Mouse (Mus musculus) liver, embryonic 12.5 days (tissue): ENCODE results near the gene Cib4. TPM values are rescaled to one million over a fixed set of nuclear protein-coding genes. Genes with fewer than 3 reads are reported as not detected.

Source experiments
- ATAC-seq: fragments of 200-750 bp; cut with Nextera tagmentation; 2 replicates; pipeline ENCODE4 v1.8.0; 2017; ENCODE audit warnings: moderate number of reproducible peaks, mild to moderate bottlenecking, moderate library complexity
- H3K27ac ChIP-seq: fragments of 300-500 bp; sonication (generic); 2 replicates; pipeline ENCODE4 v1.5.1; 2016; ENCODE audit warnings: mild to moderate bottlenecking
- H3K27me3 ChIP-seq: fragments of 300-500 bp; sonication (generic); replicated peaks from 2 replicates; pipeline ENCODE4 v1.6.1; 2016; ENCODE audit warnings: mild to moderate bottlenecking, moderate library complexity
- H3K36me3 ChIP-seq: fragments of 300-500 bp; sonication (generic); 2 replicates; pipeline ENCODE4 v1.6.1; 2016; ENCODE audit warnings: mild to moderate bottlenecking, moderate library complexity
- H3K4me1 ChIP-seq: fragments of 300-500 bp; sonication (generic); 2 replicates; pipeline ENCODE4 v1.6.1; 2016
- H3K4me2 ChIP-seq: fragments of 300-500 bp; sonication (generic); 2 replicates; pipeline ENCODE4 v1.6.1; 2016; ENCODE audit warnings: mild to moderate bottlenecking, moderate library complexity
- H3K4me3 ChIP-seq: fragments of 300-500 bp; sonication (generic); 2 replicates; pipeline ENCODE4 v1.5.1; 2016; ENCODE audit warnings: mild to moderate bottlenecking, moderate library complexity
- H3K9ac ChIP-seq: fragments of 300-500 bp; sonication (generic); 2 replicates; pipeline ENCODE4 v1.6.1; 2016; ENCODE audit warnings: mild to moderate bottlenecking, moderate library complexity
- H3K9me3 ChIP-seq: fragments of 300-500 bp; sonication (generic); replicated peaks from 2 replicates; pipeline ENCODE4 v1.6.1; 2016; ENCODE audit warnings: mild to moderate bottlenecking, moderate library complexity
- WGBS: fragments of 180-500 bp; shearing (Covaris S2); methylation state at CpG from one replicate; pipeline ENCODE4 v1.1.7; 2016; ENCODE audit not compliant: insufficient replicate concordance; 5-methylcytosine and 5-hydroxymethylcytosine counted together
- polyA plus RNA-seq: library from polyadenylated mRNA; unstranded; fragments of >200 nt; fragmentation: Nextera tagmentation; extraction: Ambion mirVana; gene quantifications from 2 replicates; pipeline ENCODE4 v1.2.1, GENCODE M21; 2016

The Cib4 gene
- not detected in 2 replicates for polyA plus RNA-seq

- H3K9me3 ChIP-seq = no peaks in the 10 kb centered on the region
- H3K4me2 ChIP-seq = no peak within 1 kb of the TSS
- WGBS = 40% methylated on average over 2 of the region's 2 CpGs
- H3K9ac ChIP-seq = no peak within 1 kb of the TSS
- no peaks in the 10 kb centered on the region for H3K36me3 ChIP-seq
- ATAC-seq = no peak
- H3K27me3 ChIP-seq = peaks cover 29% of the 10 kb centered on the region
- H3K27ac ChIP-seq = no peak within 1 kb of the TSS
- H3K4me1 ChIP-seq = no peaks in the 10 kb centered on the region
- H3K4me3 ChIP-seq = no peak within 1 kb of the TSS
Measured at GRCm38 (mm10) chr5:30545698-30546097, at the start of gene Cib4. Gene Cib4, minus strand, starts transcription at chr5:30545836.

- H3K4me1 ChIP-seq = peaks cover 4% of the 10 kb centered on the region; the same call in 1 of the 2 replicates
- WGBS = 39% methylated on average over 6 of the region's 6 CpGs
- H3K4me2 ChIP-seq = no peak overlapping the region
- no peak overlapping the region for H3K9ac ChIP-seq
- no peaks in the 10 kb centered on the region for H3K9me3 ChIP-seq
- H3K36me3 ChIP-seq = no peaks in the 10 kb centered on the region
- peaks cover 41% of the 10 kb centered on the region for H3K27me3 ChIP-seq
- H3K27ac ChIP-seq = no peak overlapping the region
- no peak overlapping the region for H3K4me3 ChIP-seq
- no peak for ATAC-seq
Measured at GRCm38 (mm10) chr5:30594953-30595560, 49.4 kb upstream of the Cib4 start.

DNA sequence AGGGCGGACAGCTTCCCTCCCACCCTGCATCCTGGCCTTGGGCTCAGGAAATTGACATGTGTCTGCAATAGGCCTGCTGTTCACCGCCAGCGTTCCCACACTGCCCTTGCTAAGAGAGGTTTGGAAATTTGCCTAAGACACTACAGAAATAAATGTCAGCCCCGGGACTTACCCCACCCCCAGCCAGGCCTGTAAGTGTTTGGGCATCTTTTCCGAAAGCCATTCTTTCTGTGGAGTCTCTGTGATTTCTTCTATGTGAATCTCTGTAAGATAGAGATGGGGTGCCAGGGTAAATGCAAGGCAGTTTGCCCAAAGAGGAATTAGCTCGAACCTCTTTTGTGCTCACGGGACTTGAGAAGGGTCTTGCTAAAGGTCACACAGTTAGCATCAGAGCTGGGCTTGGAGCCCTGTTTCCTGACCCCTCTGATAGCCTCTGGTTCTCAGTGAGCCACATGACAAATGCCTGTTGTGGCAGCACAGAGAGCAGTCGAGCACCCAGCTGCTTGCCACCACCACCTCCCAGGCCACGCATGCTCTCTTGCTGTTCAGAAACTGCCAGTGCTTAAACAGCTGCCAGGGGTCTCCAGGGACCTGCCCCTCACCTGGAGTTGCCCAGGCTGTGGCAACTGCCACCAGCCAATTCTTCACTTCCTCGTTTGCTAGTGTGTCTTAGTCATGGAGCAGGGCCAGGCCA lies 48.3 kb upstream of the Cib4 start:
- Histone ChIP-seq H3K9ac (no peak overlapping the region), H3K9me3 (no peaks in the 10 kb centered on the region), H3K4me2 (no peak overlapping the region), H3K27ac (no peak overlapping the region), H3K27me3 (peaks cover 52% of the 10 kb centered on the region), H3K4me3 (no peak overlapping the region), H3K4me1 (peaks cover 4% of the 10 kb centered on the region; the same call in 1 of the 2 replicates), H3K36me3 (no peaks in the 10 kb centered on the region)
- 39% methylated on average over 10 of the region's 10 CpGs for WGBS
- ATAC-seq = no peak

DNA sequence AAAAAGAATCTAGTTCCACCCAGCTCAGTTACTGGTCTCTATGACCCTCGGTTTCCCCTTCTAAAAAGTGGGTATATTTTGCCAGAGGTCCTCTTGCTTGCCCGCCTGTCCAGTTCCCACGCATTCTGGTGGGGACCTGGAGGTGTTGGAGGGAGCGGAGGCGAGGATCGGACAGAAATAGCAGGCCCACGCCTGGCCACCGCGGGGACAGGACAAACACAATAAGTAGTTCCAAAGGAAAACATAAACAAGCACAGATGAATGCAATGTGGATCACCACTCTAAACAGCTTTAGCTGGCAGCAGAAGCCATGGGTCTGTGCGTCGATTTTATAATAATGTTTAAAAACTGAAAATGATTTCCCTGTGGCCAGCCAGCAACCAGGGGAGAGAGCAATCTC lies 47.7 kb upstream of the Cib4 start:
- WGBS = 73% methylated on average over 11 of the region's 11 CpGs
- peaks cover 10% of the 10 kb centered on the region for H3K4me1 ChIP-seq
- H3K27ac ChIP-seq = no peak overlapping the region
- no peaks in the 10 kb centered on the region for H3K9me3 ChIP-seq
- no peak overlapping the region for H3K4me3 ChIP-seq
- no peak for ATAC-seq
- no peaks in the 10 kb centered on the region for H3K36me3 ChIP-seq
- no peak overlapping the region for H3K4me2 ChIP-seq
- no peak overlapping the region for H3K9ac ChIP-seq
- peaks cover 58% of the 10 kb centered on the region for H3K27me3 ChIP-seq

GRCm38 (mm10) chr5:30592279-30592980 lies 46.8 kb upstream of the Cib4 start:
- 69% methylated on average over 11 of the region's 11 CpGs for WGBS
- H3K36me3 ChIP-seq = no peaks in the 10 kb centered on the region
- ATAC-seq = no peak
- no peak overlapping the region for H3K4me2 ChIP-seq
- H3K9me3 ChIP-seq = no peaks in the 10 kb centered on the region
- no peak overlapping the region for H3K9ac ChIP-seq
- no peak overlapping the region for H3K27ac ChIP-seq
- H3K27me3 ChIP-seq = peaks cover 67% of the 10 kb centered on the region
- H3K4me3 ChIP-seq = no peak overlapping the region
- peaks cover 12% of the 10 kb centered on the region for H3K4me1 ChIP-seq

DNA sequence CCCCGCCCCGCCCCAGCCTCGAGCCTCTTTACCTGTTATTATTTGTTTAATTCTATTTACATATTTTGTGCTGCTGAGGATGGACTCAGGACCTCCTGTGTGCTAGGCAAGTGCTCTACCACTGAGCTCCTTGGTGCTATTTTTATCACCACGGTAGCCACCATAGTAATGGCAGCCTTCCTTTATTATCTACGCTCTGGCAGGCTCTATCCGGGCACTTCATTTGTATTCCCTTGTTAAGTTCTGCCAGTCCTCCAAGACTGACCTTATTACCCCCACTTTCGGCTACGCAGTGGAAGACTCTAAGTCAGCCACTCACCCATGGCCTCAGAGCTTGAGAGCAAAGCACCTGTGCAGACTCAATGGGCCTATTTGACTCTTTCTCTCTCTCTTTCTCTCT lies 46.1 kb upstream of the Cib4 start:
- 70% methylated on average over 8 of the region's 8 CpGs for WGBS
- H3K9ac ChIP-seq = no peak overlapping the region
- H3K36me3 ChIP-seq = no peaks in the 10 kb centered on the region
- no peak overlapping the region for H3K4me3 ChIP-seq
- H3K27me3 ChIP-seq = peaks cover 68% of the 10 kb centered on the region
- no peak overlapping the region for H3K27ac ChIP-seq
- ATAC-seq = no peak
- H3K9me3 ChIP-seq = no peaks in the 10 kb centered on the region
- H3K4me2 ChIP-seq = no peak overlapping the region
- H3K4me1 ChIP-seq = peaks cover 12% of the 10 kb centered on the region

- 25% methylated on average over 5 of the region's 5 CpGs for WGBS
Measured at GRCm38 (mm10) chr5:30591205-30591731, 45.6 kb upstream of the Cib4 start.

DNA sequence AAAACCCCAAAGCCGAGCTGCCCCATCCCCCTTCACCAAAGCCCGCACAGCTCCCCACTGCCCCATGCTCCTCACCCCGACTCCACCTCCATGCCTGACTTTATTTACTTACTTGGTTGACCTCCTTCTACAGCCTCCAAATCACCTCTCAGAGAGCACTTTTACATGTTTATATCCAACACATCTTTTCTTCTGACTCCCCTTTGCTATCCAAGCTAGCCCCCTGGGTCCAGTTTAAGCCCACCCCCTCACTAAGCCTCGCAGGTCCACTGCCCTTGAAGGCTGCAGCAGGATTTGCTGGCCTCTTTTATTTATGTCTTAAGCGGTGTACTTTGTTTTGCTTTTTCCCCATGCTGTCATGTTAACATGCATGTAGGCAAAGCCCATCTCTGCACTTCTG lies 44.6 kb upstream of the Cib4 start:
- H3K4me2 ChIP-seq = no peak overlapping the region
- H3K4me3 ChIP-seq = no peak overlapping the region
- no peak overlapping the region for H3K27ac ChIP-seq
- H3K9me3 ChIP-seq = no peaks in the 10 kb centered on the region
- no peak overlapping the region for H3K9ac ChIP-seq
- H3K27me3 ChIP-seq = peaks cover 83% of the 10 kb centered on the region
- ATAC-seq = no peak
- 65% methylated on average over 5 of the region's 5 CpGs for WGBS
- no peaks in the 10 kb centered on the region for H3K36me3 ChIP-seq
- peaks cover 12% of the 10 kb centered on the region for H3K4me1 ChIP-seq

More at GRCm38 (mm10) chr5:30591205-30591731, 45.6 kb upstream of the Cib4 start:
- no peak for ATAC-seq
- Histone ChIP-seq H3K36me3 (no peaks in the 10 kb centered on the region), H3K4me2 (no peak overlapping the region), H3K27ac (no peak overlapping the region), H3K9ac (no peak overlapping the region), H3K9me3 (no peaks in the 10 kb centered on the region), H3K4me1 (peaks cover 12% of the 10 kb centered on the region), H3K4me3 (no peak overlapping the region), H3K27me3 (peaks cover 72% of the 10 kb centered on the region)

- WGBS = 48% methylated on average over 3 of the region's 3 CpGs
- no peaks in the 10 kb centered on the region for H3K9me3 ChIP-seq
- peaks cover 12% of the 10 kb centered on the region for H3K4me1 ChIP-seq
- H3K4me3 ChIP-seq = no peak overlapping the region
- peaks cover 90% of the 10 kb centered on the region for H3K27me3 ChIP-seq
- no peaks in the 10 kb centered on the region for H3K36me3 ChIP-seq
- no peak overlapping the region for H3K9ac ChIP-seq
- no peak for ATAC-seq
- H3K27ac ChIP-seq = no peak overlapping the region
- H3K4me2 ChIP-seq = no peak overlapping the region
Measured at GRCm38 (mm10) chr5:30589546-30589945, 43.9 kb upstream of the Cib4 start.

DNA sequence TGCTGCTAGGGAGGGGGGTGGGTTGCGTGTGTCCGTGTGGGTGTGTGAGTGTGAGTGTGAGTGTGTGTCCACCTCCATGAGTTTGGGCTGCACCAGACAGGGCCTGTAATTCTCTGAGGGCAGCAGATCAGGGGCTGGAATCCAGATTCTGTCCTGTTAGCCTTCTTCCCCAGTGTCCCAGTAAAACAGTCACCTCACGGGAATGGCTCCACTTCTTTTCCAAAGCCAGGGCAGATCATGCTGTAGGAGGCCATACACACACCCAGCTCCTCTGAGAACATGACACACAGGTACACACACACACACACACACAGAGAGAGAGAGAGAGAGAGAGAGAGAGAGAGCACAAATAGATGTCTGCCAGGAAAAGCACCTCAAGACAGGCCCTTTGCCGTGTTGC lies 43.4 kb upstream of the Cib4 start:
- 47% methylated on average over 4 of the region's 4 CpGs for WGBS
- Histone ChIP-seq H3K4me3 (peak overlapping the region; percentile 38), H3K27me3 (peaks cover 93% of the 10 kb centered on the region), H3K36me3 (no peaks in the 10 kb centered on the region), H3K9ac (no peak overlapping the region), H3K9me3 (no peaks in the 10 kb centered on the region), H3K27ac (no peak overlapping the region), H3K4me1 (peaks cover 11% of the 10 kb centered on the region), H3K4me2 (peak overlapping the region; percentile 69)
- ATAC-seq = no peak

DNA sequence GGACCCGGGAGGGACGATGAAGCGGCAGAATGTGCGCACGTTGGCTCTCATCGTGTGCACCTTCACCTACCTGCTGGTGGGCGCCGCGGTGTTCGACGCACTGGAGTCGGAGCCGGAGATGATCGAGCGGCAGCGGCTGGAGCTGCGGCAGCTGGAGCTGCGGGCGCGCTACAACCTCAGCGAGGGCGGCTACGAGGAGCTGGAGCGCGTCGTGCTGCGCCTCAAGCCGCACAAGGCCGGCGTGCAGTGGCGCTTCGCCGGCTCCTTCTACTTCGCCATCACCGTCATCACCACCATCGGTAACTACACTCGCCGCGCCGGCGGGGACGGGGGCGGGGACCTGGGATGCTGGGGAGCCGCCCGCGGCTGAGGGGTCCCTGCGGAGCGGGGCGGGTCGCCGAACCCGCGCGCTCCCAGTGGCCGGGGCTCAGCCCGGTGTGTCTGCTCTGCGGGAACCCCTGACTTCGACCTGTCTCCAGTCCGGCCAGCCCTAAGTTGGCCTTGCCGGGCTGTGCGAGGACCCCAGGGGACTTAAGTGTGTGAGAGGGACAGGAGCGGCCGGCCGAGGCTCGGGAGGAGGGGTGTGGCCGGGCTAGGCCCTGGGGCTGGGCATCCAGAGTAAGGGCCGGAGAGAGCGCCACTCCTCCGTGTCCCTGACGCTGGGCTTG lies 42.8 kb upstream of the Cib4 start:
- H3K27me3 ChIP-seq = peaks cover 91% of the 10 kb centered on the region
- no peak for ATAC-seq
- H3K27ac ChIP-seq = no peak overlapping the region

More for the DNA sequence above, 42.8 kb upstream of the Cib4 start:
- WGBS = 2% methylated on average over 51 of the region's 70 CpGs
- Histone ChIP-seq H3K4me2 (peak overlapping the region; percentile 69), H3K36me3 (no peaks in the 10 kb centered on the region), H3K9me3 (no peaks in the 10 kb centered on the region), H3K4me1 (peaks cover 9% of the 10 kb centered on the region; the same call in 1 of the 2 replicates), H3K9ac (no peak overlapping the region), H3K4me3 (peak overlapping the region; percentile 38)
